Mouse (Mus musculus): Measurements from ENCODE around the gene Chrdl2.

Chrdl2 gene

GRCm38 (mm10) chr7:99988725-99989124, 17.2 kb upstream of the Chrdl2 start:
- DNase-seq = peak; percentile 69 to 80

- DNase-seq = peak; percentile 38 to 52
Measured at GRCm38 (mm10) chr7:99989844-99990760, 15.9 kb upstream of the Chrdl2 start.

GRCm38 (mm10) chr7:99990990-99991707, 14.8 kb upstream of the Chrdl2 start:
- DNase-seq = no peak

GRCm38 (mm10) chr7:99993159-99993558, 12.8 kb upstream of the Chrdl2 start:
- no peak for DNase-seq

DNA sequence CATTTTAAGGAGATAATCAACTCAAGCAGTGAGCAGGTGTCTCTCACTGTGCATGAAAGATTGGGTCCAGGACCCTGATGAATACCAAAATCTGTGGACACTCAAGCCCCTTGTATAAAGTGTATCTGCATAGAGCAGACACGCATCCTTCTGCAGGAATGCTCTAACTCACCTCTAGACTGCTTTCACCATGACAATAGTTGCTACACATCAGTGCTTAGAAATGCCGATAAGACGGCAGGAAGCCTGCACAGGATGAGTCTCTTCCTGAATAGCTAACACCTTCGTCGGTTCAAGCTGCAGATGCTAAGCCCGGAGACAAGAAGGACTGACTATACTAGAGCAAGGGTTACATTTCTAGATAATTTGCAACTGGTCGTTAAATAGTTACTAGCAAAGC, 10.8 kb upstream of the Chrdl2 start:
- no peak for DNase-seq

DNA sequence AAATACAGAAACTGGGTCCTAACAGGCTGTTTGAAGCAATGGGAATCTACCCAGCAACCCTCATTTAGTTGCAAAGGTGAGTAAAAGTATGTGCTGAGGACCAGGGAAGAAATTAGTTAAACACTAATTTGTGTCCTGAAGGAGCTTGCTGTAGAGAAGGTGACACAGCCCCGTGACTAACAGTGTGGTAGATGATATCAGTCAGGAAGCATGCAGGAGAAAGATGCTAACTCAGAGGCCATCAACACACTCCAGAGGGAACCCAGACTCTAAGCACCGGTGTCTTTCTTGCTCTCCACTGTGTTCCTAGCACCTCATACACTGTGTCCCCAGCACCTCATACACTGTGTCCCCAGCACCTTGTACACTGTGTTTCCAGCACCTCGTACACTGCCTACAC, 7.3 kb upstream of the Chrdl2 start:
- DNase-seq = no peak

GRCm38 (mm10) chr7:100003781-100004180, 2.2 kb upstream of the Chrdl2 start:
- peak in 1 of 2 experiments; percentile 25 for DNase-seq

DNA sequence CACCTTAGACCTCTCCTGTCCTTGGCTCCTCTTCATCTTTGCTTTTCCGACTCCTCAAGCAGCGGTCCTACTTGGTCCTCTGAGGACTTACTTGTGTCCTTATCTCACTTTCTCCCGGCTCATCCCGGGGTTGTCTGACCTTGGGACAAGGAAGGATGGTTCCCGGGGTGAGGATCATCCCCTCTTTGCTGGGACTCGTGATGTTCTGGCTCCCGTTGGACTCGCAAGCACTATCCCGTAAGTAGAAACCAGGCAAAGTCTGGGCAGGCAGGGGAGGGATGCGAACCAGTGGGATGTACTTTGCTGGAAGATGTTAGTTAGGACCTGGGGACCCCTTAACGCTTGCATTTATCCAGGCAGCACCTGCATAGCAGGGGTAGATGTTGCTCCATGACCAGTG, 439 bp downstream of the Chrdl2 start:
- no peak for DNase-seq

DNA sequence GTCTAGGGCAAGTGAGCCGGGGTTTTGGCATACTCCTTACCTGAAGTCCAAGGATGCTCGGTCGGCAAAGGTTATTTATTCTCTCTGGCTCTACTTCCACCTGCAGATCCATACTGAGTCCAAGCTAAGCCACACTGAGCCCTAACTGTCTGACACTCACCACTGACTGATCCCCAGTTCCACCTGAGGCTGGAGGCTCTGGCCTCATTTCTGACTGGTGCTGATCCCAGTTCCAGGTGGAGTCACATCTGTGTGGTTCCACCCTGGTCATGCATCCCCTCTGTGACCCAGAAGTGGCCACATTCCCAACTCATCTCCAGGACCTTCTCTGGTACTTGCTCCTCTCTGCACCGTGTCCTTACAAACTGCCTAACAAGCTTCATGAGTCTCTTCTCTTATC, 2.8 kb downstream of the Chrdl2 start:
- no peak for DNase-seq

DNA sequence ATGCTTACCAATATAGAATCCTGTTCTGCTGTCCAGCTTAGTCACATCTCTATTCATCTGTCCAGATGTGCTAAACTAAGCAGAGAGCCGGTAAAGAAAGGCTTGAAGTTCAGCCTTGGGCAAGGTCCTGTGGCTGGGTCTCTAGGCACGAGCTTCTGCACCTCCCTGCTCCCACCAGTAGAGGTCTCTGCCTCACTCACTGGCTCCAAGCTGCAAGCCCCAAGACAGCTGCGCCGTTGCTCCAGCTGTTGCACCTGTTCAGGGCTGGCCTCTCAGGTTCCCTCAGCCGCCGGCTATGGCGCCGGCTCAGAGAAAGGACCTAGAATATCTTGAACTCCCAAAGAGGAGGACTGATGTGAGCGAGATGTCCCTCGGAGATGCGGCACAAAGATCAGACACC, 3.7 kb downstream of the Chrdl2 start:
- peak; percentile 57 to 77 for DNase-seq

DNA sequence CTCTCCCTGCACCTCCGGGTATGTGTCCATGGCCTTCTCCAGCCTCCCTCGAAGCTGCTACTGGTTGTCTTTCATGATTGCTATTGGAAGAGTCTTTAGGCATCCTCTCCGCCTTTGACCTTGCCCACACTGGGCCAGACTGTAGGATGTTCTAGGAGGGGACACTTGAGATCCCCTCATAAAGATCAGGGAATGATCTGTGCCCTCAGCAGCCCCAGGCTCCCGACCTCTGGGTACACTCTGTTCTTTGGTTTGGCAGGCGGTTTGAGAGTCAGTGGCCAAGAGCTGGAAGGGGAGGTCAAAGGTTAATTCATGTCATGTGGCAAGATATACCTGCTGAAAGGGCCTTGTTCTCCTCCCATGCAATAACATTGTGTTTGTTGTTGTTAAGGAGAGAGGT, 4.7 kb downstream of the Chrdl2 start:
- no peak for DNase-seq

GRCm38 (mm10) chr7:100012085-100012484, 6.1 kb downstream of the Chrdl2 start:
- no peak for DNase-seq

DNA sequence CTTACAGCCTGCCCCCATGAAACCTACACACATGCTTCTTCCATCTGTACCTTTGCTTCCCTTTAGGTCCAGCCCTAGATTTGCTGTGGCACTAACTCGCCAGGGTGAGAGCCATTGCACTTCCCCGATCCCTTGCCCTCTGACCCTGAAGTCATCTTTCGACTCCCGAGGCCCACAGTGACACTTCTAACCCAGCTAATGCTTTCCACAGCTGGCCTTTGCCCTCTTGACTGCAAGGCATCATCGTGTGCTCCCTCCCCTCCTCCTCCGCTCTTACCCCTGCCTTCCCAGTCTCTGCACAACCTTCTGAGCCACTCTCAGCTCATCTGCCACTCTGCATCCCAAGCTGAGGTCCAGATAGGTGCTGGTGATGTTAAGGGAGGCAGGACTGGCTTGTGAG, 6.5 kb downstream of the Chrdl2 start:
- DNase-seq = no peak

DNA sequence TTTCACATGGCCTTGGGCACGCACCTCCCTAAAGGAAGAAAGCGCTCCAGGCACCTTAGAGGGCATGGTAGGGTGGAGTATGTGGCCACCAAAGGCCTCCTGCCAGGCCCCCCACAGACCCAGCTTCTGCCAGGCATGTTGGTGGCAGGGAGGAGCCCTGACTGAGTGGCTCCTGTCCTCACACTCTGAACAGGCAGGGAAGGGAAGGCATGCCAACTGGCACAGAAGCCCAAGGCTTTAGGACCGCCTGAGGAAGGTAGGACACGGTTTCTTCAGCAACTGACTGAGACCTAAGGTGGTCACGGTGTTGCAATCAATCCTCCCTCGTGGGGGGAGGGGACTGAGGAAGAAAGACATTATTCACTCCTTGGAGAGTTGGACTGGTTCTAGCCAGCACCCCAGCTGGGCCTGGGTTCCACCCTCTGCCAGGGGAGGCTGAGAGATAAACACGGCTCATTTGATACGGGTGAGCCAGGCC, 8.2 kb downstream of the Chrdl2 start:
- DNase-seq = no peak

- DNase-seq = no peak
Measured at GRCm38 (mm10) chr7:100017056-100017455, 11.1 kb downstream of the Chrdl2 start.

GRCm38 (mm10) chr7:100027353-100027752, 21.4 kb downstream of the Chrdl2 start:
- DNase-seq = peak in 1 of 2 experiments; percentile 54

DNA sequence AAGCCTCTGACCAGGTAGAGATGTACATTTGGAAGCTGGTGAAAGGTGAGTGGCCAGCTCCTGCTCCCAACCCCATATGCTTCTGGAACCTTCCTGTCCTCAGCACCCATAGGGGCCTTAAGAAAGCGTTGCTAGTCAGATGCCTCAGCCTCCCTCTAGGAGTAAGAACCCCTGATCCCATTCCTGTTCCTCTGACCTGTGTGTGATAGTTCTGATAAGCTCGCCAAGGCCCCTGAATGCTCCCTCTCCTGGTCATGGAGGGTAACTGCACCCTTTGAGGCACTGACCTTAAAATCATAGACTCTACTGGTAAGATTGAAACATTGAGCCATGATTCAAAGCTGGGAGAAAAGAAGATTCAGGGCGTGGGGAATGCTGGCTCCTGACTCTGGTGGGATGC, 23.3 kb downstream of the Chrdl2 start:
- peak in 1 of 2 experiments; percentile 50 for DNase-seq

GRCm38 (mm10) chr7:100030996-100031749, 25.2 kb downstream of the Chrdl2 start:
- DNase-seq = no peak

DNA sequence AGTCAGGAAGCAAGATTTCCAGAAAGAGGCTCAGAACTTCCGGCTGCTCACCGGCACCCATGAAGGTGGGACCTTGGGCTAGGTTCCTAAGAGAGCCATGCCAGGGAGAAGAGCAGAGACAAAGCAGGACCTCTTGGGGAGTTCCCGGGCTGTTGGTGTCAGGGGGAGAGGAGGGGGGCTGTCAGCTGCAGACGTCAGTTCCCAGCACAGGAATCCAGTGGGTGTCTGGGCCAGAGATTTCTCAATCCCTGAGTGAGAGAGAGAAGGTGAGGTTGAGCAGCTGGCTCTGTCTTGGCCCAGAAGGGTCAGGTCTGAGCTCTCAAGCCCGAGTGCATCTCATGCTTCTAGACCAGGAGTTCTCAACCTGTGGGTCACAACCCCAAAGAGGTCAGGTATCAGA, 27.7 kb downstream of the Chrdl2 start:
- no peak for DNase-seq

DNA sequence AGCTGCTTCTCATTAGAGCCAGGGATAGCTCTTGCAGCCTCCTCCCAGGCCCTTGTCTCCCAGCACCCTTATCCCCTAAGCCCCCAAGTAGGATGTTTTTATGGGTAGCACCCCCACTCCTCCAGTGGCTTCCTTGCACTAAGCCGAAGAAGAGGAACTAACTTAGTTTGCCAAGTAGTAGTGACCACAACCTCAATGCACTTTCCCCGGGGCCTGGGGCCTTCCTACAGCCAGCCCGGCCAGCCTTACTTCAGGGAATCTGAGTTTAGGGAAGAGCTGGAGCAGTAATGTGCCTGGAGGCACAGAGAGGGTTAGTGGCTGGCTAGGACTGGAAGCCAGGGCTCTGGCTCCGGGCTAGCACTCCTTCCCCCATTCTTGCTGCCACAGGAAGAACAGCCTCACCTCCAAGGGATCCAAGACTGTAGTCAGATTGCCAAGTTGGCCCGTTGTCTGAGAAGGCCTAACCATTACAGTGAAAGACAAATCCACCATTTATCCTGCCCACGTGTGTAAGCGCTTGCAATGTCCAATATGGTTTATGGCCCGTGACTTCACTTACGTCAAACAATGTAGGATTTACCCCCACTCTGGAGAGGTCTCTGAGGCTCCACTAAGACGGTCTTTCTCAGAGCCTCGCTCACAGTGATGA, 29.0 kb downstream of the Chrdl2 start:
- no peak for DNase-seq

- DNase-seq = no peak
Measured at GRCm38 (mm10) chr7:100036050-100036449, 30.1 kb downstream of the Chrdl2 start.

DNA sequence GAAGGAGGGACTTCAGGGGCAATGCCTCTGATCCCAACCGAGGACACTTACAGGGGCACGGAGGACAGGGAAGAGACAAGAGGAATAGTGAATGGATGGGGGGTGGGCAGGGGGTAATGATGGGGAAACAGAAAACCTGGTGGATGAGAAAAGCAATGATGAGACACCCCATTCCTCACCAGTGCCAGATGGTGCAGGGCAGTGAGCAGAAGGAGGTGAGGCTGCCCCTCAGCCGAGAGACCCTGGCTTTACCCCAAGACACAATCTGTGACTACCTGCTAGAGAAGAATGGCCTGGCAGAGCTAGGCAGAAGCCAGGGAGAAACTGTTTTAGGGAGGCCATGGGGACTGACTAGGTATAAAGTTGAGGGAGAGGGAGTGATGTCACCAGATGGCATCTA, 30.5 kb downstream of the Chrdl2 start:
- DNase-seq = no peak

DNA sequence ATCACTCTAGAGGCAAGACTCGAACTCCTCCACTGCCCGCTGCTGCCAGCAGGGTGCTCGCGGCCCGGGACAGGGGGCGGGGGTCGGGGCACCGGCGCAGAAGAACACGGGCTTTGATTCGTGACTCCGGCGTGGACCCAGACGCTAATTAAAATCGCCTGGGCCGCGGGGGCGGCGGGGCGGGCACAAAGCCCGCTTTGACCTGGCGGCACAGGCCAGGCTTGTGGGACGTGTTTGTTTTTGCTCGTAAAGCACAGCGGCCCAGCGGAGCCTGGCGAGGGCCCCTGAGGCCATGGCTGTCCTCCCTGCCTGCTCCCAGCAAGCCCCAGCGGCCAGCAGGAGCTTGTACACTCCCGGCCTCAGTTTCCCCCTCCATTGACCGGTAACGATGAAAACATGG, 36.1 kb downstream of the Chrdl2 start:
- peak in 1 of 2 experiments; percentile 22 for DNase-seq

Measured in lung, postnatal 4 days (tissue).